Mouse (Mus musculus): ENCODE measurements around the gene Pim1.

DNA sequence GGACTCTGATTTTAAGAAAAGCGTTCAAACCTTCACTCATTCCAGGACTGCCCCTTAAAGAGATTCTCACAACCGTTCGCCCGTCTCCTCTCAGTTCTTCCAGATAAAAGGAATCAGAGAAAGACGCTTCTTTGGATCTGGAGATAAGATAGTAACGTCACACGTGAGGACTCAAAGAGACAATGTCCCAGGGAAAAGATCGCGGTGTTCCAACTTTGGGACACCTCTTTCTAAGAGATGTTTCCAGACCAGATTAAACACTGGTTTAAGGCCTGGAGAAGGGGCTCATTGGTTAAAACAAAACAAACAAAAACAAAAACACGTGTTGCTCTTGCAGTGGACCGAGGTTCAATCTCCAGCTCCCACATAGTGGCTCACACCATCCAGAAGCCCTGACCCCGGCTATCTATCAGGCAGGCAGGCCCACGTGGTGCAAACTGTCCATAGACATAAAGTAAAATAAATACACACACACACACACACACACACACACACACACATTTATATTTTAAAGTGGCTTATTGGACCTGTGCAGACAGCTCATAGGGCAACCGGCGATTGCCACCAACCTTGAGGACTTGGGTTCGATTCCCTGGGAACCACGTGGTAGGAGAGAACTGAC, 25.9 kb upstream of the Pim1 start:
- TF ChIP-seq CTCF (conservative IDR thresholded peaks at IDR 0.05; ENCODE audit: low read length), result no peak
- TF ChIP-seq NANOG (IDR thresholded peaks at IDR 0.05; ENCODE audit: borderline replicate concordance, low read length), result no peak

Measured in E14TG2a.4 (cell line).